Mouse (Mus musculus) adipocyte (in vitro differentiated cells): ENCODE results near the gene Spsb2.
"Not testable (repeated sequence)": the region's sequence is repeated elsewhere in the genome, so short reads cannot be mapped to it uniquely, and the experiment has no call there.

Source experiments
- DNase-seq: peaks from one replicate; pipeline ENCODE4 v3.0.0-alpha.2; 2016; ENCODE audit warnings: low spot score

Gene Spsb2

DNA sequence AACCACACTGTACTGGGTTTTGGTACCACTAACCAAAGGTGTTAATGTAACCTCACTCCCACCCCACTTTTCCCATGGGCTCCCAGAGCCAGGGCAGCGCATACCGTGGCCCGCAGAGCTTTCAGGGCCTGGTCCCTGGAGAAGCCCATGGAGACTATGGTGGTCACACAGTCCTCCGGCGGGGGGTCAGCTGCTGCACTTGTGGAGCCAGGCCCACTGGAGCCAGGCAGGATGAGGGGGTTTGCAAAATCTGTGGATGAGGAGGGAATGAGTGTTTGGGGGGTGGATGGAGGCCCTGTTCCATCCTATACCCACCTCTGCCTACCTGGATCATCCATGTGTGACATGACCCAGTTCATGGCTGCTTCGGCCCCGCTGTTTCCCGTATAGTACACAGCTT lies 9.1 kb downstream of the Spsb2 start:
- no peak for DNase-seq

DNA sequence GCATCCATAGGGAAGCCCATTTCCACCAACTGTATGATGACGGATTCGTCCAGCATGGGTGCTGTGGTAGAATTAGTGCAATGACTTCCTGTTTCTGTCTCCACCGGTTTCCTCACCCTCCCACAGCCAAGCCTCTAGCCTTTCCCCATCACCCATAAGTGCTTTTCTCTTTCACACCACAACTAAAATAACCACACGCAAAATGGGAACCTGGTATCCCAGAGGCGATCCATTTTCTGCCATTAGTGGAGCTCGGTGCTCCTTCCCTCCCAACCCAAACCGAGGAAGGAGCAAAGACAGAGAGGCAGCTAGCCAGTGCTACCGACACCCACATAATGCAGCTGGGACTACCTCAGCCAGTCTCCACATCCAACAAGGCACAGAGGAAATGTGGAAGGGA lies 9.5 kb downstream of the Spsb2 start:
- DNase-seq, result no peak

DNA sequence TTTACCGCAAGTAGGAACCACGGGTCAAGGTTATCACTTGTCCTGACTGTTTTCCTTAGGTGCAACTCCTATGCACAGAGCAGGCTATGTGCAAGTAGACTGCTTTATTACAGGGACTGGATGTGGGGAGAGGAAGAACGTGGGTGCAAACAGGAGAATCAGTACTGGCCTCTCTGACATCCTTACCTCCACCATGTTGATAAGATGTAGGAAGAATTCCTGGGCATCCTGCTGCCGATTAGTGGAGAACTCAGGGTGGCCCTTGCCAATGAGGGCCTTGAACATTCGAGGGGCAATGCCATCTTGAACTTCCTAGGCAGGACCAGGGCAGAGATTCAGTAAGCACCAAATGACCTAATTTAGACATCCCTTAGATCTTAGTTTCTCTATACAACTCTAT lies 12.4 kb downstream of the Spsb2 start:
- no peak for DNase-seq

- no peak for DNase-seq
Observed at GRCm38 (mm10) chr6:124822049-124822448, 13.6 kb downstream of the Spsb2 start.

DNA sequence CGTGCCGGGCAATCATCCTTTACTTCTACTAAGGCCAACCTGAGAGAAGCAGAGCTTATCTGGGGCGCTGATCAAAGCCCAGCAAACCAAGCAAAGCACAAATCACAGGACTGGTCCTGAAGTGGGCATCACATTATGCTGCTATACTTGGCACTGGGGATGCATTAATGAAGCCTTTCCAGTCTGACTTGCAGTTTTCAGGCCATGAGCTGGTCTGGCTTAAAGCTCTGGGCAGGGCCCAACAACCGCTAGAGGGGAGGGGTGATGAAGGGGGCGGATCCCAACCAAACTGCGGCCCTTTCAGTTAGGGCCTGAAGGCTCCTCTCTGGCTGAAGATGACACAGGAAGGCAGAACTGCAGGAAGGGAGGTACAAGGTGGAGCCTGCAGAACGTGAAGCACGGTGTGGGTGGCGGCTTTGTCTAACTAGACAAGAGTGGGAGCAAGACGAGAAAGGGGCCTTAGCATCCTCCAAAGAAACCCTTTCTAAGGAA lies 19.7 kb downstream of the Spsb2 start:
- DNase-seq, result peak; percentile 87

GRCm38 (mm10) chr6:124828868-124829798 lies 20.7 kb downstream of the Spsb2 start, which contains the start of the genes Usp5 and Cdca3:
TSS of gene Usp5 (minus strand) at chr6:124829484.
TSS of gene Cdca3 (plus strand) at chr6:124829547.
- peak; percentile 100 for DNase-seq

DNA sequence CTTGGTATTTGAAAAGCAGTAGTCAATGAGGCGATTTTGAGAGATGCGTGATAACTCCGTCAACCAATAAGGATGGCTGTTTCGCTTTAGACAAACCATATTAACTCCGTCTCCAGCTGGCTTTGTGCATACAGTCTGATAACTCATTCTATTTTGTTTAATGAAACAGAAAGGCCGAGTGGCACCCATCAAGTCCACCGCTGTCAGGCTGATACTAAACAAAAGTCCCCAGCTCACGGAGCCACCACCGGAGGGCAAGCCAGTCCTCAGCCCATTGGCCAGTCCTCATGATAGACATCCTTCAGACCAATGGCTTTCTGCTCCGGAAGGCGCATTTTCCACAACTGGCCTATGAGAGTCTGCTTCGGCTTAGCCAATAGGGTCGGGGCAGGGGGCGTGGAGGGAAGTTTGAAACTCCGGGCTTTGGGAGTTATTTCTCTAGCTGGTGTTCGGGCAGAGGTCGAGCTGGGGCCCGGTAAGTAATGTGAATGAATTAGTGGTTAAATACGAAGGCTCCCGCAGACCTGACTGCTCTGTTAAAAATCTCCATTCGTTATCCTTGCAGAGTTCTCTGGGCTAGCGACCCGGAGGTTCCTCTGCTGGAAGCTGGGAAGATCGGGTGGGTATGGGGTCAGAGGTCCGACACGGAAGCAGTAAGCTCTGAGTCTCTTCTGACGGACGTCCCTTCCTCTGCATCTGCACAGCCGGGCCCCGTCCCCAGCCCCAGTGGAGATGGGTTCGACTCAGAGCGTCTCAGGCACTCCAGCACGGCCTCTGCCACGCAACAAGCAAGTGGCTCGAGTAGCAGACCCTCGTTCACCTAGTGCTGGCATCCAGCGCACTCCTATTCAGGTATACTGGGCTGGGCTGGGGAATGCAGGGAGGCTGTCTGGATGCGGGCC lies 21.6 kb downstream of the Spsb2 start:
- peak; percentile 99 for DNase-seq

- not testable (repeated sequence) for DNase-seq
Observed at GRCm38 (mm10) chr6:124831199-124831598, 22.7 kb downstream of the Spsb2 start.

DNA sequence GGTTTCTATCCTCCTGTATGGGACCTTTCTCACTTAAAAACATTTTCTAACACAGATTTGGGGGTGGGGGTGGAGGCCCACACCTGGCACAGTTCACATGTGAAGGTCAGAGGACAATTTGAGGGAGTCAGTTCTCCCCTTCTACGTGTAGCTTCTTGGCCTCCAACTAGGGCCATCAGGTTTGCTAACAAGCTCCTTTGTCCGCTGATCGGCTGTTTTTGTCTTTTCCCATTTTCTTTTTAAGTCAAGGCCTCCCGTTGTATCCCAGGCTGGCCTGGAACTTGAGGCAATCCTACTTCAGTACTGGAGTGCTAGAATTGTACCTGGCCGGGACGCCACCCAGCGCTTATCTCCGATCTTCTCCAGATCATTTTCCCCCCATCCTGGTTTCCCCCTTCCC lies 23.2 kb downstream of the Spsb2 start:
- DNase-seq, result no peak

DNA sequence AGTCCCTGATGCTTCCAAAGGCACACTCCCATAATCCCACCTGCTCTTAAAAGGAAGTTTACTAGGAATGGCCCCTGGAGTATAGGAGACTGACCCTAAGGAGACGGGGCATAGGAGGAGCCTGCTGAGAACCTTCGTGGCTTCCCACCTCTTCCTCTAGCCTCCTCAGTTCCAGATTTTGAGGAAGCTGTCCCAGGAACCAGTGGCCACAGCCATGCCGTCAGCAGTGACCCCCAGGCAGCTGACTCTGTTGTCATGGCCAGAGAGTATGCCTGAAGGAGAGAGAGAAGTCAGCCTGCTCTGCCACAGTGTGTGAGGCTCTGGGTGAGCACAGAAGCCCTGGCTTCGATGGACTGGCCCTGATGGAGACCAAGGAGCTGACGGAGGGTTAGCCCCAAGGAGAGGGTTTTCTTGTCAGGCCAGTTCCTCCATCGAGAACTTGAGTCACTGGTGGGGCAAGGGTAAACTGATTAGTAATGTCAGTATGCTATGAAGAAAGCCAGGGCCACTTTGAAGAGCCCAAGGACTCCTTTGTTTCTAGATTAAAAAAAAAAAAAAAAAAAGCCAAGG lies 26.1 kb downstream of the Spsb2 start:
- DNase-seq, result no peak

- DNase-seq, result no peak
Observed at GRCm38 (mm10) chr6:124835531-124835930, 27.1 kb downstream of the Spsb2 start.

DNA sequence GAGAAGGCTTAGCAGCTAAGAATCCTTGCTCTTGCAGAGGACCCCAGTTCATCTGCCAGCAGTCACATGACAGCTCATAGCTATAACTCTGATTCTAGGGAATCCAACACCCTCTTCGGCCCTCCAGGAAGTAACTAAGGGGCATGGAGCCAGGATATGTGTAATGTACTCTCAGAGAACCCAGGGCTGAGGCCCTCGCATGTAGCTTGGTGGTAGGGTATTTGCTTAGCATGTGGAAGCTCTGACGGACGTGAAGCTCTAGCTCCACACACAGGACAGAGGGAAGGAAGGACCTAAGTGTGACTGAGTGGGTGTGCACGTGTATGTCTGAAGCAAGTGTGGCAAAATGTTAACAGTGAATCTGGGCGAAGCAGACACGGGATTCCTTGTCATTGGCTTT lies 27.9 kb downstream of the Spsb2 start:
- DNase-seq, result no peak

GRCm38 (mm10) chr6:124839805-124840204 lies 31.3 kb downstream of the Spsb2 start:
- DNase-seq, result no peak

DNA sequence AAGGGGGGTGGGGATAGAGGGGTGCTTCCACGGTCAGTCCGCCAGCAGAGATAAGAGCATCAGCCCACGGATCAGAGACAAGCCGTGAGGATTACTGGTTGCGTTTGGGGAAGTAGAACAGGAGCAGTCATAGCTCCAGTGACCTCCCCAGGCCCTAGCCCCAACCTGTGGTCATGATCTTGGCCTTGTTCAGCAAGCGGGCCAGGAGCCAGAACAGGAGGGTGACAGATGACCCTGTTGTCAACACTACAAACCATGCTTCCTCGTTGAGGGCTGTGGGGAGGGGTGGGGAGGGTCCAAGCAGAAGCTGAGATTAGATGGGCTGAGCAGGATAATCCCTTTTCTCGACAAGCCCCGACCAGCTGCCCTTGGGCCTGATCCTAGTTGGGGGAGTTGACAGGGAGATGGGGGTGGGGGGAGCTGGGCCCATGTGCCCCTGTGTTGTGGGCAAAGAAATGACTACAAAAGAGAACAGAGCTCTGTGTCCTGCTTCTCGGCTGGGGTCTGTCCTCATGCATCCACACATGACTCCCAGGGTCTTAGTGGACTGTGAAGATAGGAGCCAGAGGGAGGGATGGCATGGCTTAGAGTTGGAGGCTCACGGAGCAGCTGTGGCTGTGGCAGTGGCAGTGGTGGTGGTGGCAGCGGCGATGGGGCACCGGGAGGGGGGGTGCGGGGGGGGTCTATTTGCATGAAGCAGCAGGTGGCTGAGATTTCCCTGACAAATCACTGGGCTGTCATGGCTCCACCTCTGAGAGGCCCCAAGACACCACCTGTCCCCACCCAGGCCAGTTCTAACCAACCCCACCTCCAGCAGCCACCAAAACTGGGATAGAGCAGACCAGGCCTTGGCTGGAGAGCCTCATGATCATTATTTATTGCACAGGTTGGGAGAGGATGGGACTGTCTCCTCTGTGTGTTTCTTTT lies 32.0 kb downstream of the Spsb2 start, which contains the start of gene Gnb3:
Gene Gnb3 (minus strand): TSS at position 35 of the 927 bp plus-strand sequence.
- DNase-seq, result no peak

DNA sequence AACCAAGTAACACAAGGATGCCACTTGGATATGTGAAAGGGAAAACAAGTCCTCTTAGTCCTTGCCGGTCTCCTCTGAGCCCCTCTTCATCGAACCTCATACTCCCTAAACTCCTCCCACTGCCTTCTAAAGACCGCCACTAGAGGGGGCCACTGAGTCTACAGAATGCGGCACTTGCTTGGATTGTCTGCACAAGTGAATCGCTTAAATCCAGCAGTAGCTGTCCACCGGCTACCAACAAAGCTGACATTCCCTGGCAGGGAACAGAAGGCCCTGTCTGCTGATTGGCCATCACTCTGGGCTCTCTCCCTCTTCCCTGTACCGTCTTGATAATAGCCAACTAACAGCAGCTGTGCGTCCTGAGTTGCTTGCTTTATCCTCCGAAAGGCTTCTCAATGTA lies 38.8 kb downstream of the Spsb2 start:
- peak; percentile 88 for DNase-seq

GRCm38 (mm10) chr6:124850535-124850934 lies 42.1 kb downstream of the Spsb2 start:
- DNase-seq, result no peak

- no peak for DNase-seq
Observed at GRCm38 (mm10) chr6:124854647-124855046, 46.2 kb downstream of the Spsb2 start.

DNA sequence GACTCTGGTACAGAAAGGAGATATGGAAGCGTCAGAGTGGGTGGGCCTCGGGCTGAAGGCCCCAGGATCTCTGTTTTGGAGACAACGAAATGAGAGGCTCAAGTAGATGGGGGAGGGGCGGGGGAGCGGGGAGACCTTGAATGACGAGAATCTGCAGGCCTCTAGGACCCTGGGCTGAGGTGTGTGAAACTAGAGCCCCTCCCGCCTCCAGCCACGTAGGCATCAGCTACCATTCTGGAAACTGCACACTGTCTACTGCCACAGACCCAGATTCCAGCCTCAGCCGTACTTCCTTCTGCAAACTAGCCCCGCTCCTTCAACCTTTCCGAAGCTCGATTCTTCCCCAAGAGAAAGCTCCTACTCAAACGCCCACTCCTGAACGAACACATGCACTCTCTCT lies 47.9 kb downstream of the Spsb2 start:
- DNase-seq, result no peak

GRCm38 (mm10) chr6:124856916-124857839 lies 48.7 kb downstream of the Spsb2 start, which contains the start of gene P3h3:
TSS of gene P3h3 (minus strand) at chr6:124857752.
- DNase-seq, result peak; percentile 65
